Mouse (Mus musculus): ENCODE measurements around the gene Ebpl.

The Ebpl gene

DNA sequence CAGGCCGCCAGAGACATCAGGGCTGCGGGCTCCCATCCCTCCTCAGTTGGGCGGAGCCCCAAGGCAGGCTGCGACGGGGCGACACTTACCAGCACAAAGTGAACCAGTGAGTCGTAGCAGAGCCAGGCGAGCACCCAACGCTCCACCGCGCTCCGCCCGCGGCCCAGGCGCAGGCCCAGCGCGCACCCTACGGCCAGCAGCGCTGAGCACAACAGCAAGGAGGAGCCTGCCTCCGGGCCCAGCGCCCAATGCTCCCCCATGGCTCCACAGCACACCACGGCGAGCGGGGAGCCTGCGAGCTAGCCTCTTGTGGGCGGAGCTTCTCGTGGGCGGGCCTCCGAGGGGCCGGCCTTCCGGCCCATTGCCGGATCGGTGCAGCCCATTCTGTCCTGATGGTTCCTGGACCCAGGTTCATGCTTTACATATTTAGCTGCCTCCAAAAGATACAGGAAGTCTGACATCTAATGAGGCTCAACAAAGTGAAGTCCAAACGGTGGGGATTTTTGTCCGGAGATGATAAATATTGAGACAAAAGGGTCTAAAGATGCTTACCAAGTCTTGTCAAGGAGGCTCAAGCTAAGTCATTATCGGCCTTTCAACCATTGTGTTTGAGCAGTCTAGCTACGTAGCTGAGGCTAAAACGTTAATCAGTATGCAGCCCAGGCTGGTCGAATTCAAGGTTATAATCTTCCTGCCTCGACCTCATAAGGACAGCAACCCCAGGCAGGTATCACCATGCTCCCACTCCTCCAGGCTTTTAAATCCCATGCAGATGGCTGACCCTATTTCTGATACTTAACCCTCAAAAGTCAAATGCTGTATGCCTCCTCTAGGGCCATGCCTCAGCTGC, at the start of gene Ebpl:
Gene Ebpl (minus strand): TSS at position 309 of the 850 bp plus-strand sequence.
- in situ Hi-C loops (cut with MboI; ENCODE audit: low pct_unique_long_range_greater_than_20kb in 1 of 2, low sequenced_read_pairs in 2 of 2, unreplicated experiment in 1 of 2) = no loop called here

DNA sequence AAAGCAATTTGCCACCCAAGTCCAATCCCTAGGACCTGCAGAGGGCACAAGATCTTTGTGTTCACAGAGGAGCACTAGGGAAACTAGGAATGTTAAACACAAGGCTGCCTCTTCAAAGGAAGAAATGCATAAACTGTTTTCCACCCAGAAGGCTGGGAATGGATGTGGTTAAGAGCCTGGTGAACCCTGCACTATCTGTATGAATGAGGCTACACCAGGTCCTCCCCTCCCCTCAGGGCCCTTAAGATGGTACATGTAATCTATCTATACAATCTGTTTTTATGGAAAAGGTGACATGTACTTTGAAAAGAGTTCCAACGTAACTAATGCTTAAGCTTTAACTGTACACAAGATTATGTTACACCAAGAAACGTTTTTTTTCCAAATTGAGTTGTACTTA, 49.8 kb upstream of the Ebpl start:
- in situ Hi-C loops (cut with MboI; ENCODE audit: low pct_unique_long_range_greater_than_20kb in 1 of 2, low sequenced_read_pairs in 2 of 2, unreplicated experiment in 1 of 2) = no loop called here

GRCm38 (mm10) chr14:61407055-61407454, 46.8 kb upstream of the Ebpl start:
- in situ Hi-C loops (cut with MboI; ENCODE audit: low pct_unique_long_range_greater_than_20kb in 1 of 2, low sequenced_read_pairs in 2 of 2, unreplicated experiment in 1 of 2) = no loop called here

- in situ Hi-C loops (cut with MboI; ENCODE audit: low pct_unique_long_range_greater_than_20kb in 1 of 2, low sequenced_read_pairs in 2 of 2, unreplicated experiment in 1 of 2) = no loop called here
Measured at GRCm38 (mm10) chr14:61405761-61406160, 45.5 kb upstream of the Ebpl start.

DNA sequence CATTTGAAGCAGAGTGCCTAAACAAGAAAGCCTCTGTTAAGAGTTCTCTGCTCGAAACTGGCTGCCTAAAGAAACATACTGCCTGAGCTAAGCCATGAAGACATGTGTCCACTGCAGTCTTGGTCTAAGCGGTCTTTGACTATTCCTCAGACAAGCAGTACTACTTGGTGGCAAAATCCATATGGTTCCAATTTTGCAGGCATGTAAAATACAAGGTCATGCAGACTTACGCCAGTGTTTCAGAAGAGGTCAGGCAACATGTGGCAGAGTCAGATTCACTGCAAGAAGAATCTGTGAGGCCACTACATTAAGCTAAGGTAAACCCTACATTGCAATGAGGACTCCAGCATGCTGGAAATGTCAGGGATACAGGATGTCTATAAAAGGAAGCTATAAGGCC, 44.7 kb upstream of the Ebpl start:
- in situ Hi-C loops (cut with MboI; ENCODE audit: low pct_unique_long_range_greater_than_20kb in 1 of 2, low sequenced_read_pairs in 2 of 2, unreplicated experiment in 1 of 2) = no loop called here

DNA sequence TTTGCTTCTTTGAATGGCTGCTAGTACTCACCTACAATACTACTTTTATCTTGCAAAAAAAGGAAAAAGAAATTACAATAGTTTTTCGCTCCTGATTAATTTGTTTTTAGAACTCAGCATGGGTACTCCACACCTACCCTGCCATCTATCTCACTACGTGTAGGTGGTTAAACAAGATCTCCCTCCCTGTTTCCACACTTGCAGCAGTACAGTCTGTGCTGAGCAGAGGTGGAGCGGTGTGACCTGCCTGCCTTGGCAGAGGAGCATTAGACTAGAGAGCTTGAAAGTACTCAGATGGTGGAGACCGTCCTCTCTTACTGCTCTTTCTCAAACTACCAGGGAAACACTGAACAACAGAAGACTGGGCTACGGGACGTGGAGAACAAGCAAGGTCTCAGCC, 34.5 kb upstream of the Ebpl start:
- in situ Hi-C loops (cut with MboI; ENCODE audit: low pct_unique_long_range_greater_than_20kb in 1 of 2, low sequenced_read_pairs in 2 of 2, unreplicated experiment in 1 of 2) = no loop called here

DNA sequence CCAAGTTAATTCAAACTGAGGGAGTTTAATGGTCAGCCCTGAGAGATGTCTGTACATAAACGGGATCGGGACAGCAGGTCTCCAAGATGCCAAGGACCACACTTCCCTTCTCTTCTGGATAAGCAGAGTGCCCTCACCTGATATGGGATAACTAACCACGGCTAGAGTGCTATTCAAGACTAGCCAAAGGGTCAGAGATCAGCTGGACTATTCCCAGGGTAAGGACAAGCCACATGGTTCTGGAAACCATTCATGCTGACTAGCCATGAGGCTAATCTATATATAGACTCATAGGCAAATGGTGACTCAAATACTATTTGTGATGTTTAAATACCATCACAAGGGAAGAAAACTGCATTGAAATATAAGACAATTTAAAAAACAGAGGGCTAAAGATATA, 30.3 kb upstream of the Ebpl start:
- in situ Hi-C loops (cut with MboI; ENCODE audit: low pct_unique_long_range_greater_than_20kb in 1 of 2, low sequenced_read_pairs in 2 of 2, unreplicated experiment in 1 of 2) = no loop called here

DNA sequence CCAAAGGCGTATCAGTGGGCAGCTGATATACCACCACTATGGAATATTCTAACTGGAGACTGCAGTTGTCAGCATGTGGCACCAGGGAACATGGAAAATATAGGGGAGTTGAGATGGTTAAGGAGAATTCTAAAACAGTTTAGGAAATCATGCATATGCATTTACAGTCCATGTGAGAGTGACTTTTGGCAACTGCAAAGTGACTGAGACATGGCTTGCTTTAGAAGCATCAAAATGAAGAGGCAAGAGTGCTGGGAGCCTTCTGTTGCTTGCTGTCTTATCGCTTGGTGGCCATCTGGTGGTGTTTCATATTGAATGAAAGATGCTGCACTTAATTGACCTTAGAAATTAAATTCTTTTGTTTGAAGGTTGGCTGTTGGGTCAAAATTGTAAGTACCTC, 7.1 kb upstream of the Ebpl start:
- in situ Hi-C loops (cut with MboI; ENCODE audit: low pct_unique_long_range_greater_than_20kb in 1 of 2, low sequenced_read_pairs in 2 of 2, unreplicated experiment in 1 of 2) = no loop called here

- in situ Hi-C loops (cut with MboI; ENCODE audit: low pct_unique_long_range_greater_than_20kb in 1 of 2, low sequenced_read_pairs in 2 of 2, unreplicated experiment in 1 of 2) = no loop called here
Measured at GRCm38 (mm10) chr14:61364656-61365055, 4.4 kb upstream of the Ebpl start.

- in situ Hi-C loops (cut with MboI; ENCODE audit: low pct_unique_long_range_greater_than_20kb in 1 of 2, low sequenced_read_pairs in 2 of 2, unreplicated experiment in 1 of 2) = no loop called here
Measured at GRCm38 (mm10) chr14:61363734-61364133, 3.5 kb upstream of the Ebpl start.

DNA sequence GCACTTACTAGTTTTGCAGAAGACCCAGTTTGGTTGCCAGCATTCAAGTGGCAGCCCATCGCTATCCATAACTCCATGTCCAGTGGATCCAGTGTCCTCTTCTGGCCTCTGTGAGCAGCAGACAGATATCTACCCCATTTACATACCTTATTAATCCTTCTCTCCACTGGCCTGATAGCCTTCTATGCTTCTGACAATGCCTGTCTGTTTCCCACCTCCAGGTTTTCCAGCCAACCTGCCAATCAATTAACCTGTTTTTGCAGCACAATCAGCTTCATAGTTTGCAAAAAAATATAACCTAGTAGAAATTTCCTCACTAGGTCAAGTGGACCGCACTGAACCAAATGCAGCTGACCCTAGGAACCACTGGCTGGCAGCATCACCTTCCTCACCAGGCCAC, 2.0 kb upstream of the Ebpl start:
- in situ Hi-C loops (cut with MboI; ENCODE audit: low pct_unique_long_range_greater_than_20kb in 1 of 2, low sequenced_read_pairs in 2 of 2, unreplicated experiment in 1 of 2) = no loop called here

GRCm38 (mm10) chr14:61360981-61361511, 807 bp upstream of the Ebpl start:
- in situ Hi-C loops (cut with MboI; ENCODE audit: low pct_unique_long_range_greater_than_20kb in 1 of 2, low sequenced_read_pairs in 2 of 2, unreplicated experiment in 1 of 2) = no loop called here

- in situ Hi-C loops (cut with MboI; ENCODE audit: low pct_unique_long_range_greater_than_20kb in 1 of 2, low sequenced_read_pairs in 2 of 2, unreplicated experiment in 1 of 2) = no loop called here
Measured at GRCm38 (mm10) chr14:61354251-61355235, 5.7 kb downstream of the Ebpl start.

DNA sequence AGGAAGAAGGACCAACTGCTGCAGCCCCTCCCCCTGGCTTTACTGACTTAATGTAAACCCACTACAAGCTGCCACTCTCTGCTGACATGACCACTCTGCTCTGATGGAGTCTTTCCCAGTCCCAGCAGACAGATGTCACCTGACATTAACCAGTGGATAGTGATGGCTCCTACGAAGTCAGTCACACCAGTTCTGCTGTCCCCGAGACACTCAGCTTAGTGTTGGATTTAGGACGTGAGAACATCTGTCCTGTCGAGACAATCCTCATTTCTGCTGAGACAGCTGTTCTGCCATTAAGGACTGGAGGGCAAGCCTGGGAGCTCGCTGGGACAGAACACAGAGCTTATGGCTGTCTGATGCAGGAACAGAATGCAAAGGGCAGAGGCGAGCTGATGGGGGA, 9.4 kb downstream of the Ebpl start:
- in situ Hi-C loops (cut with MboI; ENCODE audit: low pct_unique_long_range_greater_than_20kb in 1 of 2, low sequenced_read_pairs in 2 of 2, unreplicated experiment in 1 of 2) = no loop called here

DNA sequence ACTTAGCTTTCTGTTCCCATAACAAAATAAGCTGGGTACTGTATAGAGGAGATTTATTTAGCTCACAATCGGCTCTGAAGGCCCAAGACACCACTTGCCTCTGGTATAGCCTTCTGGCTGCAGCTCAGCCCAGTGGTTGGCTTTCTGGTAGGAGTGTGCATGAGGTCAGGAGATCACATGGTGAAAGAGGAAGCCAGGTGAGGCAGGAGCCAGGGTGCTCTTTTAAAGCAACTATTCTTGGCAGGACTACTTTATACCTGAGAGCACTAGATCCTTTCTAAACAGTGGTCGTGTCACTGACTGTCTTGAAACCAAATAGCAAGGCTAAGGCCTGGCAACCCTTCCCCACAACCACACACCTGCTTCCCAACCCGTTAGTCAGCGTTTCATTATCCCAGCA, 10.4 kb downstream of the Ebpl start:
- in situ Hi-C loops (cut with MboI; ENCODE audit: low pct_unique_long_range_greater_than_20kb in 1 of 2, low sequenced_read_pairs in 2 of 2, unreplicated experiment in 1 of 2) = no loop called here

GRCm38 (mm10) chr14:61346827-61347698, 13.2 kb downstream of the Ebpl start:
- in situ Hi-C loops (cut with MboI; ENCODE audit: low pct_unique_long_range_greater_than_20kb in 1 of 2, low sequenced_read_pairs in 2 of 2, unreplicated experiment in 1 of 2) = no loop called here

GRCm38 (mm10) chr14:61344590-61344989, 15.6 kb downstream of the Ebpl start:
- in situ Hi-C loops (cut with MboI; ENCODE audit: low pct_unique_long_range_greater_than_20kb in 1 of 2, low sequenced_read_pairs in 2 of 2, unreplicated experiment in 1 of 2) = no loop called here

GRCm38 (mm10) chr14:61339381-61339780, 20.9 kb downstream of the Ebpl start:
- in situ Hi-C loops (cut with MboI; ENCODE audit: low pct_unique_long_range_greater_than_20kb in 1 of 2, low sequenced_read_pairs in 2 of 2, unreplicated experiment in 1 of 2) = loop anchor here in 1 of 2 experiments (10.0 kb wide), 1 partner anchor 155 kb away; no protein-coding TSS in a partner anchor
